Mouse (Mus musculus): Measurements from ENCODE around the gene Atf7ip. TPM values are rescaled to one million over a fixed set of nuclear protein-coding genes. Genes with fewer than 3 reads are reported as not detected.

Atf7ip gene
- total and polyA plus RNA-seq, 2 experiments: 5.2 to 14.9 TPM

DNA sequence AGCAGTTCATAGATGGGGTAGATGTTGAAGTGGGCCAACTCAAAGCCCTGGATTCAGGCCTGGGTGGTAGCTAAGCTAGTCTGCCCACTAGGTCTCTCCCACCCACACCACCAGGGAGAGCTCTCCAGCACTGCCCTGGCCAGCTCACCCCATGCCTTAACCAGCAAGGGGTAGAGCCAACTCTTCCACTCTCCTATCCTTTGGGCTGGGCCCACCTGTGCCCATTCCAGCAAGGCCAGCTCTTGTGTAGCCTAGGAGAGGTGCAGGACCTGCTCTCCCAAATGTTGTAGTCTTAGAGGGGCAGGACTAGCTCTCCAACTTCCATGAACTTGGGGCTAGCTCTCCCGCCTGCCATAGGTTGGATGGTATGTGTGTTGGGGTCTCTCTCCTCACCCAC lies 18.4 kb upstream of the Atf7ip start:
- no peak overlapping the region for H3K27ac ChIP-seq (replicated peaks; ENCODE audit: insufficient read depth, low read depth, low read length)
- TF ChIP-seq POLR2A (IDR thresholded peaks at IDR 0.05; ENCODE audit: extremely low read depth, insufficient read depth, low read length) (no peak), CTCF (IDR thresholded peaks at IDR 0.05; ENCODE audit: low read depth, low read length) (no peak)
- WGBS: 100% methylated on average over 1 of the region's 1 CpGs

DNA sequence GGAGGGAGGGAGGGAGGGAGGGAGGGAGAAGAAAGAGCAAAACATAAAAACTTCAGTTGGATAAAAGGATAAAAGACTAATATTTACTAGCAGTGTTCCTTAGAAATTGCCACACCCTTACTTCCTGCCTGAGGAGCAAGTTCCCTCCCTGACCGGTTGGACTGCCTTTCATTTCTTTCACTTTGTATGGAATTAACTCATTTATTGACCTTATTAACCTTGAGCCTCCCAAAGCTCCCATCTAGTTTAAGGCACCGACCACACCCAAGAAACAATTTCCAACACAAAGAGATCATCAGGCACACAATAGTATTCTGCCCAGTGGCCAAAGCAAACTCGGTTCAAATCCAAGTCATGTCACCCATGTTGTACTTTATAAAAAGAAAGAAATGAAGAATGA lies 16.1 kb upstream of the Atf7ip start:
- no peak for TF ChIP-seq POLR2A (IDR thresholded peaks at IDR 0.05; ENCODE audit: extremely low read depth, insufficient read depth, low read length)
- no peak for TF ChIP-seq CTCF (IDR thresholded peaks at IDR 0.05; ENCODE audit: low read depth, low read length)

More for the DNA sequence above, 18.4 kb upstream of the Atf7ip start:
- H3K4me1 ChIP-seq (ENCODE audit: control insufficient read depth, insufficient read depth, low read length): no peaks in the 10 kb centered on the region
- no peak for DNase-seq (ENCODE audit: extremely low read depth, low read depth, low spot score)
- H3K9ac ChIP-seq (ENCODE audit: low read depth, low read length): no peak overlapping the region
- H3K4me3 ChIP-seq (ENCODE audit: insufficient read depth, low read depth, low read length): no peak overlapping the region
- H3K79me2 ChIP-seq (ENCODE audit: control insufficient read depth, insufficient read depth, low read length): no peaks in the 10 kb centered on the region
- H3K27me3 ChIP-seq (ENCODE audit: control insufficient read depth, insufficient read depth, low read length): no peaks in the 10 kb centered on the region
- no peaks in the 10 kb centered on the region for H3K36me3 ChIP-seq (ENCODE audit: control insufficient read depth, insufficient read depth, low read length)

DNA sequence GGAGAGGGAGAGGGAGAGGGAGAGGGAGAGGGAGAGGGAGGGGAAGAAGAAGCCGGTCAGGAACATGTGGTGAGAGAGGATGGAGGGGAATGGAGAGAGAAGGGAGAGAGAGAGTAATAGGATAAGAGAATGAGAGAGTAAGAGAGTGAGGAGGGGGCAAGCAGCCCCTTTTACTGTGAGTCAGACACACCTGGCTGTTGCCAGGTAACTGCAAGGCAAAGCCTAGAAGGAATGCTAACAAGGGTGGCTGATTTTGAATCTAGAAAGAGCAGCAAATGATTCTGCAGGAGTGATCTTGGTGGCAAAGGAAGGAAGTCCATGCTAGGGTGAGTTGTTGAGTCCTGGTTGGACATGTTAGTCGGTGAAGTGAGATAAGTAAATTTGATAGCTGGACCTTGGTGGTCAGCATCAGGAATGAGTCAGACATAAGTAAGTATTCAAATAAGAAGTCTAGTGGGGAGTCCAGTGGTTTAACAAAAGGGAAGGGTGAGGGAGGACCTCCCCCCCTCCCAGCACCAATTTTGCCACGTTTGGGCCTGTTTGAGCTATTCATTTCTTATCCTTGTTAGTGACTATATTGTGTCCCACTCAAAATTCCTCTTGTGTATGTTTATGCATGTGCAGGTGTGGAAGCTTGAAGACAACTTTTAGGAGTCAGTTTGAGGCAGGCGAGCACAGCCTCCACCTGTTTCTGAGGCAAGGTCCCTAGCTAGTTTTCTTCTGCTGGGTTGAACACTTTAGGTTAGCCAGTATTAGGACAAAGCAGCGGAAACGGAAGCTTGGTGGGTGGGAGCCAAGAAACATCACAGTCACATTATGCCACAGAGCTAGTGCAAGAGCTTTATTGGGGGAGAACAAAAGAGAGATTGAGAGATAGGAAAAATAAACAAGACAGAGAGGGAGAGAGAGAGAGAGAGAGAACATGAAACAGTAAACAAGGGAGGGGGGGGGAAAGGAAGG lies 15.2 kb upstream of the Atf7ip start:
- WGBS: 81% methylated on average over 6 of the region's 6 CpGs

More for the DNA sequence above, 16.1 kb upstream of the Atf7ip start:
- H3K27me3 ChIP-seq (ENCODE audit: control insufficient read depth, insufficient read depth, low read length): no peaks in the 10 kb centered on the region
- H3K79me2 ChIP-seq (ENCODE audit: control insufficient read depth, insufficient read depth, low read length): no peaks in the 10 kb centered on the region
- no peak for DNase-seq (ENCODE audit: extremely low read depth, low read depth, low spot score)
- no peak overlapping the region for H3K9ac ChIP-seq (ENCODE audit: low read depth, low read length)
- H3K36me3 ChIP-seq (ENCODE audit: control insufficient read depth, insufficient read depth, low read length): no peaks in the 10 kb centered on the region
- 86% methylated on average over 3 of the region's 3 CpGs for WGBS
- H3K4me1 ChIP-seq (ENCODE audit: control insufficient read depth, insufficient read depth, low read length): no peaks in the 10 kb centered on the region
- H3K27ac ChIP-seq (replicated peaks; ENCODE audit: insufficient read depth, low read depth, low read length): no peak overlapping the region
- H3K4me3 ChIP-seq (ENCODE audit: insufficient read depth, low read depth, low read length): no peak overlapping the region

DNA sequence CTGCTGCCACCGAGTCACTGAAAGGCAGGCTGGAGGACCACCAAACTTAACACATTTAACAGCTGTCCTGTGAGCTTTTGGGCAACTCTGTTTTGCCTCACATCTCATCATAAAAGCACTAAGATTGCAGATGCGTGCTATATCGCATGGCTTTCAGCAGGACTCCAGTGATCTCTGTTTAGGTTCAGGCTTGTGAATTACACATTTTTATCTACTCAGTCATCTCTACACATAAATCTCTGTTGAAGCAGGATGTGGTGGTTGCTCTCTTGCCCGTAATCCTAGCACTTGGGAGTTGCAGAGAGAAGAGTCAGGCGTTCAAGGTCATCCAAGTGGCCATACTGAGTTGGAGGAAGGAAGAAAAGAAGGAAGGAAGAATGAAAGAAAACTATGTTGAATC lies 14.3 kb upstream of the Atf7ip start:
- no peaks in the 10 kb centered on the region for H3K36me3 ChIP-seq (ENCODE audit: control insufficient read depth, insufficient read depth, low read length)
- no peaks in the 10 kb centered on the region for H3K79me2 ChIP-seq (ENCODE audit: control insufficient read depth, insufficient read depth, low read length)
- TF ChIP-seq CTCF (IDR thresholded peaks at IDR 0.05; ENCODE audit: low read depth, low read length) (no peak), POLR2A (IDR thresholded peaks at IDR 0.05; ENCODE audit: extremely low read depth, insufficient read depth, low read length) (no peak)
- no peaks in the 10 kb centered on the region for H3K4me1 ChIP-seq (ENCODE audit: control insufficient read depth, insufficient read depth, low read length)
- 82% methylated on average over 5 of the region's 5 CpGs for WGBS
- no peaks in the 10 kb centered on the region for H3K27me3 ChIP-seq (ENCODE audit: control insufficient read depth, insufficient read depth, low read length)
- H3K9ac ChIP-seq (ENCODE audit: low read depth, low read length): no peak overlapping the region
- no peak overlapping the region for H3K4me3 ChIP-seq (ENCODE audit: insufficient read depth, low read depth, low read length)
- H3K27ac ChIP-seq (replicated peaks; ENCODE audit: insufficient read depth, low read depth, low read length): no peak overlapping the region
- no peak for DNase-seq (ENCODE audit: extremely low read depth, low read depth, low spot score)

More for the DNA sequence above, 15.2 kb upstream of the Atf7ip start:
- H3K27ac ChIP-seq (replicated peaks; ENCODE audit: insufficient read depth, low read depth, low read length): no peak overlapping the region
- H3K27me3 ChIP-seq (ENCODE audit: control insufficient read depth, insufficient read depth, low read length): no peaks in the 10 kb centered on the region
- no peak for DNase-seq (ENCODE audit: extremely low read depth, low read depth, low spot score)
- H3K36me3 ChIP-seq (ENCODE audit: control insufficient read depth, insufficient read depth, low read length): no peaks in the 10 kb centered on the region
- H3K4me3 ChIP-seq (ENCODE audit: insufficient read depth, low read depth, low read length): no peak overlapping the region
- no peak for TF ChIP-seq CTCF (IDR thresholded peaks at IDR 0.05; ENCODE audit: low read depth, low read length)
- no peak for TF ChIP-seq POLR2A (IDR thresholded peaks at IDR 0.05; ENCODE audit: extremely low read depth, insufficient read depth, low read length)
- no peaks in the 10 kb centered on the region for H3K79me2 ChIP-seq (ENCODE audit: control insufficient read depth, insufficient read depth, low read length)
- no peak overlapping the region for H3K9ac ChIP-seq (ENCODE audit: low read depth, low read length)
- H3K4me1 ChIP-seq (ENCODE audit: control insufficient read depth, insufficient read depth, low read length): no peaks in the 10 kb centered on the region

DNA sequence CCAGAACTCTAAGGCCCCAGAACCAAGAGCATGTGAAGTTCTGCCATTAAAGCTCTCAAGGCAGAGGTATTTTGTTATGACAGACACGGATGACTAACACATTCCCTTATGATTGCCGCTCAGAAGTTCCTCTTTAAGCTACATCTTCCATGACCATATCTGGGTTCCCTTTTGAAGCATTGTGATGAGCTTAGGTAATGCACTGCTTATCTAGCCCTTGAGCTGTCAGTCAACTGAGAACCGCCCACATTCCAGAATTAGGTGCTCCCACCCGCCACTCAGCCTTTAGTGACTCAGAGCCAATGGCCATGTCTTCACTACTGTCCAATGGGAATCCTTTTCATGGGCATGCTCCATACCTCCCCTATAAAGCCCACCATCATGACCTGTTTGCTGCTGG lies 13.7 kb upstream of the Atf7ip start:
- Histone ChIP-seq H3K4me3 (ENCODE audit: insufficient read depth, low read depth, low read length) (no peak overlapping the region), H3K79me2 (ENCODE audit: control insufficient read depth, insufficient read depth, low read length) (no peaks in the 10 kb centered on the region), H3K27ac (replicated peaks; ENCODE audit: insufficient read depth, low read depth, low read length) (no peak overlapping the region), H3K36me3 (ENCODE audit: control insufficient read depth, insufficient read depth, low read length) (no peaks in the 10 kb centered on the region), H3K4me1 (ENCODE audit: control insufficient read depth, insufficient read depth, low read length) (no peaks in the 10 kb centered on the region), H3K9ac (ENCODE audit: low read depth, low read length) (no peak overlapping the region), H3K27me3 (ENCODE audit: control insufficient read depth, insufficient read depth, low read length) (no peaks in the 10 kb centered on the region)
- no peak for DNase-seq (ENCODE audit: extremely low read depth, low read depth, low spot score)
- 93% methylated on average over 4 of the region's 4 CpGs for WGBS
- no peak for TF ChIP-seq CTCF (IDR thresholded peaks at IDR 0.05; ENCODE audit: low read depth, low read length)
- TF ChIP-seq POLR2A (IDR thresholded peaks at IDR 0.05; ENCODE audit: extremely low read depth, insufficient read depth, low read length): no peak

DNA sequence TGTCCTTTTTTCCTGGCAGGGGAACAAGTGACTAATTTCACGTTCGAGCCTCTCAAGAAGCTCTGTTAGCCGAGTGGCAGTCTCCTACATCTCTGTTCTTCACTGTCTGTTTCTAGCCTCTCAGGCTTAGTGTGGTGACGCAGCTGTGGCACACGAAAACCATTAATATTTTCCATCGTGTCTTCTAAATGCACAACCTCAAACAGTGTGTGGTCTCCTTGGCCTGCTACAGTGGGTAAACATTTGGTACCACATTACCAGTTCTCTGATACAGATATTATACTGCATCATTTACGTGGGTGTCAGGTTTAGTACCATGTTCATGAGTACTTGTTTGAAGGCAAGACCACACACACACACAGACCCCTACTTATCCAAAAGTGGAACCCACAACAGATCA lies 12.5 kb upstream of the Atf7ip start:
- peaks cover 2% of the 10 kb centered on the region; the same call in 1 of the 2 replicates for H3K4me1 ChIP-seq (ENCODE audit: control insufficient read depth, insufficient read depth, low read length)
- no peaks in the 10 kb centered on the region for H3K36me3 ChIP-seq (ENCODE audit: control insufficient read depth, insufficient read depth, low read length)
- TF ChIP-seq POLR2A (IDR thresholded peaks at IDR 0.05; ENCODE audit: extremely low read depth, insufficient read depth, low read length): no peak
- TF ChIP-seq CTCF (IDR thresholded peaks at IDR 0.05; ENCODE audit: low read depth, low read length): no peak
- no peaks in the 10 kb centered on the region for H3K79me2 ChIP-seq (ENCODE audit: control insufficient read depth, insufficient read depth, low read length)
- H3K27ac ChIP-seq (replicated peaks; ENCODE audit: insufficient read depth, low read depth, low read length): no peak overlapping the region
- H3K9ac ChIP-seq (ENCODE audit: low read depth, low read length): no peak overlapping the region
- no peak for DNase-seq (ENCODE audit: extremely low read depth, low read depth, low spot score)
- H3K4me3 ChIP-seq (ENCODE audit: insufficient read depth, low read depth, low read length): no peak overlapping the region
- WGBS: 94% methylated on average over 7 of the region's 7 CpGs
- H3K27me3 ChIP-seq (ENCODE audit: control insufficient read depth, insufficient read depth, low read length): no peaks in the 10 kb centered on the region
